Comparison of ENCODE assay signal across 8 mouse cellular contexts in the genomic region with DNA sequence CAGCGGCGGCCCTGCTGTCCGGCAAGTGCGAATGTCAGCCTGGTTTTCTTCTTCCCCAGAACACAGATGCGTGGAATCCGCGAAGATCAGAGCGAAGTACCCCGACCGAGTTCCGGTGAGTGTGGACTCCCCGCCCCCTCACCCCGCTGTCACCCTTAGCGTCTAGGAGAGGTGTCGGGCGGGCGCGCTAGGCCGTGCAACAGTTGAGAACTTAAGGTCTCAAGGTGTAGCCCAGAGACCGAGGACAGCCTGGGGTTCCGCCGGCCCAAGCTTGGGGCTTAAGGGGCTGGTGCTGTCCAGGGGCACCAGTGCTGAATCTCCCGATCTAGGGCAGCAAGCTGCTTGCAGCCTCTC. TPM values are rescaled to one million over a fixed set of nuclear protein-coding genes. Genes with fewer than 3 reads are reported as not detected.
DNase-seq lines count a peak whose midpoint lies in the region; ATAC-seq and TF ChIP-seq lines count a peak whose summit lies in the region.

No protein-coding gene starts in this region.

- no peak for TF ChIP-seq CTCF in G1E (IDR thresholded peaks at IDR 0.05; ENCODE audit: low read depth, low read length)

- H3K9me3 ChIP-seq in G1E (replicated peaks), result no peaks in the 10 kb centered on the region
- no peaks in the 10 kb centered on the region for H3K9me3 ChIP-seq in forebrain, embryonic 11.5 days (ENCODE audit: control insufficient read depth, low read length)

- peaks cover 14% of the 10 kb centered on the region; the same call in 1 of the 2 replicates for H3K79me2 ChIP-seq in macrophage (ENCODE audit: inconsistent target)

- H3K27ac ChIP-seq in forebrain, embryonic 11.5 days (ENCODE audit: low read depth, low read length), result 0 out of 2 replicates have a peak overlapping the region, but pooled peaks have one; percentile 18
- no peak overlapping the region for H3K27ac ChIP-seq in macrophage

- intact Hi-C loops in heart, postnatal 25 days (cut with DNase I), result loop anchor here (5.0 kb wide), 1 partner anchor 51 kb away; a partner anchor contains a TSS

- H3K36me3 ChIP-seq in G1E (replicated peaks) (peaks cover 36% of the 10 kb centered on the region), macrophage (ENCODE audit: inconsistent target) (peaks cover 9% of the 10 kb centered on the region; the same call in 1 of the 2 replicates)
- H3K36me3 ChIP-seq in forebrain, embryonic 11.5 days (ENCODE audit: control insufficient read depth, insufficient read depth, low read length), result peaks cover 5% of the 10 kb centered on the region; the same call in 1 of the 2 replicates

- H3K4me2 ChIP-seq in forebrain, embryonic 11.5 days (ENCODE audit: low read depth, low read length, severe bottlenecking), result peak overlapping the region; percentile 78

- 0% methylated on average over 23 of the region's 23 CpGs for WGBS in forebrain, embryonic 11.5 days
- WGBS in macrophage (ENCODE audit: missing documents), result 2% methylated on average over 23 of the region's 23 CpGs

- peak overlapping the region; percentile 98 for H3K4me3 ChIP-seq in G1E (ENCODE audit: low read depth, low read length)
- peak overlapping the region; percentile 99 for H3K4me3 ChIP-seq in forebrain, embryonic 11.5 days (ENCODE audit: low read depth, low read length)
- peak overlapping the region; percentile 68 for H3K4me3 ChIP-seq in macrophage (ENCODE audit: inconsistent target)

- H3K4me1 ChIP-seq in G1E (ENCODE audit: insufficient read depth, low read depth, low read length), result peaks cover 36% of the 10 kb centered on the region
- H3K4me1 ChIP-seq in forebrain, embryonic 11.5 days (replicated peaks; ENCODE audit: control insufficient read depth, insufficient read depth, low read length), result peaks cover 8% of the 10 kb centered on the region; the same call in 1 of the 2 replicates

- H3K9ac ChIP-seq in forebrain, embryonic 11.5 days (ENCODE audit: low read length), result peak overlapping the region; percentile 87

- peak; percentile 59 for DNase-seq in G1E (ENCODE audit: low spot score)
- DNase-seq in adrenal gland, postnatal 36 days, result peak; percentile 68 to 75
- DNase-seq in forebrain, embryonic 11.5 days (ENCODE audit: low spot score), result peak; percentile 67
- DNase-seq in heart, postnatal 25 days (ENCODE audit: low spot score), result peak; percentile 8
- peak; percentile 76 to 83 for DNase-seq in kidney, postnatal 4 days
- peak; percentile 52 for DNase-seq in retina, embryonic 14.5 days (ENCODE audit: low spot score)
- DNase-seq in urinary bladder, postnatal 36 days (ENCODE audit: low spot score in 2 of 2), result peak; percentile 27 to 31

- ATAC-seq in G1E (ENCODE audit: extremely low read depth, insufficient number of reproducible peaks, low FRiP score, poor library complexity, severe bottlenecking), result no peak; the same call in 1 of the 2 replicates
- peak; percentile 32 for ATAC-seq in forebrain, embryonic 11.5 days (replicated peaks; ENCODE audit: low FRiP score)

- no peaks in the 10 kb centered on the region for H3K27me3 ChIP-seq in G1E (ENCODE audit: insufficient read depth, low read length)
- H3K27me3 ChIP-seq in forebrain, embryonic 11.5 days (ENCODE audit: control insufficient read depth, insufficient read depth, low read length), result no peaks in the 10 kb centered on the region

RNA-seq across cellular contexts. Expression of a gene that starts 0.6 kb away (rescaled TPM):
- total RNA-seq in G1E (2014; fragmentation: Nextera tagmentation) (36.6 and 43.8 TPM in 2 replicates), G1E (2017) (50.4 and 53.7 TPM in 2 replicates)
- polyA plus RNA-seq in G1E (2012) (2.1 and 3.7 TPM in 2 replicates), macrophage (2018) (61.3 to 79.8 TPM (median 77.3 TPM) in 3 replicates)
- total RNA-seq in adrenal gland, postnatal 36 days (2021), result 100 to 1,000 TPM; 158 to 177 TPM
- polyA plus RNA-seq in forebrain, embryonic 11.5 days (2014; fragmentation: Nextera tagmentation; extraction: Ambion mirVana), result 272 and 278 TPM in 2 replicates
- total RNA-seq in heart, postnatal 25 days (2021), result 100 to 1,000 TPM; 123 to 129 TPM
- 10 to 100 TPM in 25 of 26 experiments, 1 to 10 TPM in 1; 8.9 to 29.0 (median 18.1) TPM for total RNA-seq in macrophage (2018; cell fraction: chromatin; rRNA removed)
- 10 to 100 TPM; 46.4 to 82.9 (median 59.8) TPM for total RNA-seq in macrophage (2018; cell fraction: cytosol; rRNA removed)
- total RNA-seq in macrophage (2018; cell fraction: nucleus; rRNA removed), result 10 to 100 TPM; 16.5 to 35.1 (median 24.2) TPM

RNA-seq across cellular contexts. Expression of a gene that starts 7.4 kb away (rescaled TPM):
- total RNA-seq in G1E (2014; fragmentation: Nextera tagmentation) (10.7 and 15.2 TPM in 2 replicates), G1E (2017) (7.0 and 8.9 TPM in 2 replicates)
- polyA plus RNA-seq in G1E (2012) (8.8 and 9.1 TPM in 2 replicates), macrophage (2018) (0.35 to 0.98 TPM (median 0.72 TPM) in 3 replicates)
- 1 to 10 TPM; 5.6 to 5.7 TPM for total RNA-seq in adrenal gland, postnatal 36 days (2021)
- polyA plus RNA-seq in forebrain, embryonic 11.5 days (2014; fragmentation: Nextera tagmentation; extraction: Ambion mirVana), result 19.9 and 22.2 TPM in 2 replicates
- 1 to 10 TPM; 1.5 to 2.1 TPM for total RNA-seq in heart, postnatal 25 days (2021)
- total RNA-seq in macrophage (2018; cell fraction: chromatin; rRNA removed), result 1 to 10 TPM in 3 of 26 experiments, under 1 TPM in 14, not detected in 9; 0.26 to 1.4 (median 0.49) TPM
- total RNA-seq in macrophage (2018; cell fraction: cytosol; rRNA removed), result 1 to 10 TPM in 15 of 26 experiments, under 1 TPM in 11; 0.68 to 1.5 (median 1.0) TPM
- total RNA-seq in macrophage (2018; cell fraction: nucleus; rRNA removed), result 1 to 10 TPM in 4 of 26 experiments, under 1 TPM in 19, not detected in 3; 0.24 to 1.7 (median 0.64) TPM

RNA-seq across cellular contexts. Expression of a gene that starts 30.8 kb away (rescaled TPM):
- not detected in 2 replicates for total RNA-seq in G1E (2014; fragmentation: Nextera tagmentation)
- 0.05 TPM in 1 of 2 replicates, not detected in the other for total RNA-seq in G1E (2017)
- not detected in 2 replicates for polyA plus RNA-seq in G1E (2012)
- total RNA-seq in adrenal gland, postnatal 36 days (2021), result not detected
- polyA plus RNA-seq in forebrain, embryonic 11.5 days (2014; fragmentation: Nextera tagmentation; extraction: Ambion mirVana), result 1.9 and 2.2 TPM in 2 replicates
- not detected for total RNA-seq in heart, postnatal 25 days (2021)
- total RNA-seq in macrophage (2018; cell fraction: chromatin; rRNA removed), result not detected
- total RNA-seq in macrophage (2018; cell fraction: cytosol; rRNA removed), result not detected
- not detected for total RNA-seq in macrophage (2018; cell fraction: nucleus; rRNA removed)
- not detected in 3 replicates for polyA plus RNA-seq in macrophage (2018)

RNA-seq across cellular contexts. Expression of a gene that starts 51.0 kb away (rescaled TPM):
- 19.2 and 20.1 TPM in 2 replicates for total RNA-seq in G1E (2014; fragmentation: Nextera tagmentation)
- 7.6 and 8.2 TPM in 2 replicates for total RNA-seq in G1E (2017)
- 1.5 and 3.3 TPM in 2 replicates for polyA plus RNA-seq in G1E (2012)
- total RNA-seq in adrenal gland, postnatal 36 days (2021), result 1 to 10 TPM; 3.3 to 3.4 TPM
- 13.5 and 16.4 TPM in 2 replicates for polyA plus RNA-seq in forebrain, embryonic 11.5 days (2014; fragmentation: Nextera tagmentation; extraction: Ambion mirVana)
- 1 to 10 TPM; 1.5 to 2.4 TPM for total RNA-seq in heart, postnatal 25 days (2021)
- 10 to 100 TPM in 11 of 26 experiments, 1 to 10 TPM in 13, under 1 TPM in 2; 0.73 to 18.5 (median 7.3) TPM for total RNA-seq in macrophage (2018; cell fraction: chromatin; rRNA removed)
- 1 to 10 TPM in 7 of 26 experiments, under 1 TPM in 19; 0.24 to 1.5 (median 0.75) TPM for total RNA-seq in macrophage (2018; cell fraction: cytosol; rRNA removed)
- 10 to 100 TPM in 1 of 26 experiments, 1 to 10 TPM in 22, under 1 TPM in 3; 0.40 to 12.3 (median 3.9) TPM for total RNA-seq in macrophage (2018; cell fraction: nucleus; rRNA removed)
- polyA plus RNA-seq in macrophage (2018), result 0.93 to 1.9 TPM (median 0.98 TPM) in 3 replicates

Comparison
In these comparisons a context has a peak if more than half of its experiments do, and no peak if none do; other contexts are left out.
1. DNase-seq: peak in every context shown above with its lines; median percentile 80 in kidney, postnatal 4 days; 72 in adrenal gland, postnatal 36 days; 67 in forebrain, embryonic 11.5 days; 59 in G1E; 52 in retina, embryonic 14.5 days; 29 in urinary bladder, postnatal 36 days; 8 in heart, postnatal 25 days.